Mouse (Mus musculus) midbrain, embryonic 12.5 days (tissue): ENCODE results near the gene Ccdc88c. TPM values are rescaled to one million over a fixed set of nuclear protein-coding genes. Genes with fewer than 3 reads are reported as not detected.

Experiments
- ATAC-seq: fragments of 200-750 bp; cut with Nextera tagmentation; 2 replicates; pipeline ENCODE4 v1.8.0; 2017; ENCODE audit warnings: low read depth, moderate TSS enrichment, moderate library complexity; ENCODE audit not compliant: low FRiP score
- H3K27ac ChIP-seq: fragments of 300-500 bp; sonication (generic); replicated peaks from 2 replicates; pipeline ENCODE4 v1.5.1; 2016; ENCODE audit warnings: mild to moderate bottlenecking
- H3K27me3 ChIP-seq: fragments of 300-500 bp; sonication (generic); 2 replicates; pipeline ENCODE4 v1.6.1; 2016; ENCODE audit warnings: mild to moderate bottlenecking
- H3K36me3 ChIP-seq: fragments of 300-500 bp; sonication (generic); 2 replicates; pipeline ENCODE4 v1.6.1; 2016
- H3K4me1 ChIP-seq: fragments of 300-500 bp; sonication (generic); 2 replicates; pipeline ENCODE4 v1.6.1; 2016
- H3K4me2 ChIP-seq: fragments of 300-500 bp; sonication (generic); replicated peaks from 2 replicates; pipeline ENCODE4 v1.6.1; 2016; ENCODE audit warnings: mild to moderate bottlenecking, moderate library complexity
- H3K4me3 ChIP-seq: fragments of 300-500 bp; sonication (generic); 2 replicates; pipeline ENCODE4 v1.5.1; 2016; ENCODE audit warnings: mild to moderate bottlenecking
- H3K9ac ChIP-seq: fragments of 300-500 bp; sonication (generic); replicated peaks from 2 replicates; pipeline ENCODE4 v1.6.1; 2016; ENCODE audit warnings: mild to moderate bottlenecking, moderate library complexity
- H3K9me3 ChIP-seq: fragments of 300-500 bp; sonication (generic); 2 replicates; pipeline ENCODE4 v1.6.1; 2016; ENCODE audit warnings: mild to moderate bottlenecking
- WGBS: fragments of 180-500 bp; shearing (Covaris S2); methylation state at CpG from one replicate; pipeline ENCODE4 v1.1.7; 2016; 5-methylcytosine and 5-hydroxymethylcytosine counted together
- polyA plus RNA-seq: library from polyadenylated mRNA; unstranded; fragments of >200 nt; fragmentation: Nextera tagmentation; extraction: Ambion mirVana; gene quantifications from 2 replicates; pipeline ENCODE4 v1.2.1, GENCODE M21; 2016

The Ccdc88c gene
- polyA plus RNA-seq, 1 experiment from 2014 or later = 17.1 TPM

DNA sequence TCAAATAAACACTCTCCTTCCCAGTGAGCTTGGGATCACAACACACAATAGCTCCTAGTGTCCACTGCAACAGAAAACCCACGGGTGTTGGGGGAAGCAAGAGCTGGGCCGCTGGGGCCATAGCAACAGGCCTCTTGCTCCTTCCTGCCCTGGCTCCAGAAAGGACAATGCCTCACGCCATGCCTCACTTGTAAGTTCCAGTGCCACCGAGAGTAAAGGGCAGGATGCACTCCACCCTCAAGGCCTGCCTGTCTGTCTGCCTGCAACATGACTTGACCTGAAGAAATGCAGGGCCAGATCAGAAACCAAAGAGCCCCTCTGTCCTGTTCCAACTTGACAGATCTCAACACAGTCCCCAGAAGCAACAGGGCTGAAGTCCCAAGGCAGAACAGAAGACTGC lies 72.0 kb downstream of the Ccdc88c start:
- ATAC-seq = no peak
- H3K4me2 ChIP-seq = no peak overlapping the region
- peak overlapping the region; percentile 55 for H3K27ac ChIP-seq
- H3K4me3 ChIP-seq = no peak overlapping the region
- peaks cover 39% of the 10 kb centered on the region for H3K4me1 ChIP-seq
- 42% methylated on average over 4 of the region's 4 CpGs for WGBS
- peak overlapping the region; percentile 11; the same call in 1 of the 2 replicates for H3K9ac ChIP-seq
- H3K36me3 ChIP-seq = peaks cover 17% of the 10 kb centered on the region; the same call in 1 of the 2 replicates
- no peaks in the 10 kb centered on the region for H3K9me3 ChIP-seq
- H3K27me3 ChIP-seq = peaks cover 51% of the 10 kb centered on the region

- Histone ChIP-seq H3K4me2 (no peak overlapping the region), H3K36me3 (peaks cover 17% of the 10 kb centered on the region; the same call in 1 of the 2 replicates), H3K4me3 (no peak overlapping the region), H3K9ac (no peak overlapping the region), H3K9me3 (no peaks in the 10 kb centered on the region), H3K27ac (no peak overlapping the region), H3K27me3 (peaks cover 55% of the 10 kb centered on the region), H3K4me1 (peaks cover 39% of the 10 kb centered on the region)
- 98% methylated on average over 2 of the region's 2 CpGs for WGBS
- no peak for ATAC-seq
Measured at GRCm38 (mm10) chr12:100956028-100956427, 72.8 kb downstream of the Ccdc88c start.

DNA sequence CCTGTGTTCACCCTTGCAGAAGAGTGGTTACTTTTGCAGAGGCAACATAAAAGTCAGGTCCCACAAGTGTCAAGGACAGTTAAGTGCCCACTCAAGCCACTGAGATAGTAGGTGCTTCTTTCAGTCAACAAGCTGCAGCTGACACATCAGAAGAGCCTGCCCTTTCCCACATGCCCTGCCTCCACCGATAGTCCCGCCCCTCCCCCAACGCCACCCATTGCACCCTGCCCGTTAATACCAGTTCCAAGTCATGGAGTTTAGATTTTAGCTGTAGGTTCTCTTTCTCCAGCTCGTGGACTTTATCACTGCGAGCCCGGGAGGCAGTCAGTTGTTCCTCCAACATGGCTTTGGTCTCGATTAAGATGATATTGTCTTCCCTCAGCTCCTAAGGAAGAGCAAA lies 74.9 kb downstream of the Ccdc88c start:
- ATAC-seq = no peak

DNA sequence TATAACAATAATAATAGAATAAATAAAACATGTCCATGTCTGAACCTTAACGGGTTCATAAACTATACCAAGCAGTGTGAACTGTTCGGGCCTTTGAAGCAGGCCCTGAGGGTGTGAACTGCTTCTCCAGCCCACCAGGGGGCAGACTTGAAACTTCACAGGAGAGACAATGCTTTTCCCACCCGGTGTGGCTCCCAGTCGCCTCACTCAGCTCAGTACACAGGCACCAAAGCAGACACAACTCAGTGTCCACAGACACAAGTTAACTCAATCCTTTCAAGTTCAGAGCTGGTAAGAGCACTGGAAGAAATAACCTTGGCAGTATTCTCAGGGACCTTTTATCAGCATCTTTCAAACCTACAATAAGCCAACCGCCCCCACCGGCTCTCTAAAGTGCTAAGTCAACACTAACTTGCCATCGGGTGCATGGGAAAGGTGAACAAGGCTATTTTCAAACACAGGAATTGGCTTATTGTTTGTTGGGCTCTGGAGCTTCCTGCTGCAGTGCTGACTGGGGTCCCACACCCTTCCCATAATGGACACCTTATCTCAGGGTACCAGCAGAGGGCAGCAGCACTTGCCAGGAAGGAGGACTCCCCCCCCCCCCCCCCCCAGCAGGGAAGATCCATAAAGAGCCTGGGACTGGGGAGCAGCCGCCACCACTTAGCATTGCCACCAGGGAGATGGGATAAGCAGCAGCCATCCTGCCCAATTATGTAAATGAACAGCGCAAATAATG lies 76.5 kb downstream of the Ccdc88c start:
- WGBS = 33% methylated on average over 9 of the region's 9 CpGs
- Histone ChIP-seq H3K27ac (peak overlapping the region; percentile 58; the same call in 1 of the 2 replicates), H3K4me3 (no peak overlapping the region), H3K4me1 (peaks cover 21% of the 10 kb centered on the region), H3K9me3 (no peaks in the 10 kb centered on the region), H3K9ac (no peak overlapping the region), H3K27me3 (peaks cover 35% of the 10 kb centered on the region), H3K36me3 (peaks cover 32% of the 10 kb centered on the region), H3K4me2 (no peak overlapping the region)
- ATAC-seq = peak; percentile 80

More for the DNA sequence above, 74.9 kb downstream of the Ccdc88c start:
- no peak overlapping the region for H3K9ac ChIP-seq
- H3K4me3 ChIP-seq = no peak overlapping the region
- peaks cover 16% of the 10 kb centered on the region; the same call in 1 of the 2 replicates for H3K36me3 ChIP-seq
- no peak overlapping the region for H3K27ac ChIP-seq
- H3K9me3 ChIP-seq = no peaks in the 10 kb centered on the region
- 71% methylated on average over 8 of the region's 8 CpGs for WGBS
- peaks cover 48% of the 10 kb centered on the region for H3K27me3 ChIP-seq
- H3K4me1 ChIP-seq = peaks cover 37% of the 10 kb centered on the region
- H3K4me2 ChIP-seq = no peak overlapping the region

DNA sequence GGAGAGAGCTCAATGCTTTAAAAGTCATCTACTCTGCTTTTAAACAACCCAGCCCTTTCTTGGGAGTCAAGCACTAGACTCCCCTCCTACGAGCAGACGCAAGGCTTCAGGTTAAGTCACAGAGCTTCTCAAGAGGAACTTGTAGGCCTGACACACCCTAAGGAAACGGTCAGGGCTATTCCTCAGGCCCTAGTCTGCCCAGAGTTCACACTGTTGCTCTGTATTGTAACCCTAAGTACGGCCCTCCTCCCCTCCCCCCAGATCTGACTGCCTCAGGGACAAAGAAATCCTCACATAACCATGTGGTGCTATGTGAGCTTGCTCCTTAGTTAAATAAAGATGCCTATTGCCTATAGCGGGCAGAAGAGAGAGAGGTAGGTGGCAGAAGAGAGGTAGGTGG lies 79.7 kb downstream of the Ccdc88c start:
- H3K4me2 ChIP-seq = no peak overlapping the region
- 89% methylated on average over 5 of the region's 5 CpGs for WGBS
- H3K4me1 ChIP-seq = peaks cover 11% of the 10 kb centered on the region
- no peak overlapping the region for H3K9ac ChIP-seq
- H3K9me3 ChIP-seq = no peaks in the 10 kb centered on the region
- H3K4me3 ChIP-seq = no peak overlapping the region
- no peak for ATAC-seq
- H3K27me3 ChIP-seq = peaks cover 4% of the 10 kb centered on the region; the same call in 1 of the 2 replicates
- no peak overlapping the region for H3K27ac ChIP-seq
- peaks cover 58% of the 10 kb centered on the region for H3K36me3 ChIP-seq

- Histone ChIP-seq H3K9me3 (no peaks in the 10 kb centered on the region), H3K9ac (no peak overlapping the region), H3K4me3 (no peak overlapping the region), H3K27ac (no peak overlapping the region), H3K27me3 (peaks cover 4% of the 10 kb centered on the region; the same call in 1 of the 2 replicates), H3K4me1 (peaks cover 9% of the 10 kb centered on the region), H3K36me3 (peaks cover 69% of the 10 kb centered on the region), H3K4me2 (no peak overlapping the region)
- no peak for ATAC-seq
- 89% methylated on average over 6 of the region's 6 CpGs for WGBS
Measured at GRCm38 (mm10) chr12:100948021-100948420, 80.8 kb downstream of the Ccdc88c start.

GRCm38 (mm10) chr12:100945948-100946347 lies 82.9 kb downstream of the Ccdc88c start:
- ATAC-seq = no peak

GRCm38 (mm10) chr12:100945501-100945900 lies 83.4 kb downstream of the Ccdc88c start:
- Histone ChIP-seq H3K9ac (no peak overlapping the region), H3K4me3 (no peak overlapping the region), H3K9me3 (no peaks in the 10 kb centered on the region), H3K27ac (no peak overlapping the region), H3K36me3 (peaks cover 82% of the 10 kb centered on the region), H3K27me3 (no peaks in the 10 kb centered on the region), H3K4me2 (no peak overlapping the region), H3K4me1 (no peaks in the 10 kb centered on the region)
- no peak for ATAC-seq
- 89% methylated on average over 12 of the region's 12 CpGs for WGBS

More at GRCm38 (mm10) chr12:100945948-100946347, 82.9 kb downstream of the Ccdc88c start:
- Histone ChIP-seq H3K27ac (no peak overlapping the region), H3K4me3 (no peak overlapping the region), H3K4me2 (no peak overlapping the region), H3K9me3 (no peaks in the 10 kb centered on the region), H3K36me3 (peaks cover 79% of the 10 kb centered on the region), H3K4me1 (no peaks in the 10 kb centered on the region), H3K27me3 (no peaks in the 10 kb centered on the region), H3K9ac (no peak overlapping the region)
- WGBS = 91% methylated on average over 12 of the region's 12 CpGs

GRCm38 (mm10) chr12:100944921-100945336 lies 83.9 kb downstream of the Ccdc88c start:
- H3K36me3 ChIP-seq = peaks cover 88% of the 10 kb centered on the region
- no peak for ATAC-seq
- H3K4me2 ChIP-seq = no peak overlapping the region
- H3K4me1 ChIP-seq = no peaks in the 10 kb centered on the region
- H3K9me3 ChIP-seq = no peaks in the 10 kb centered on the region
- H3K9ac ChIP-seq = no peak overlapping the region
- no peaks in the 10 kb centered on the region for H3K27me3 ChIP-seq
- H3K27ac ChIP-seq = no peak overlapping the region
- WGBS = 94% methylated on average over 21 of the region's 21 CpGs
- H3K4me3 ChIP-seq = no peak overlapping the region

- H3K4me3 ChIP-seq = no peak overlapping the region
- H3K27ac ChIP-seq = no peak overlapping the region
- H3K27me3 ChIP-seq = no peaks in the 10 kb centered on the region
- no peaks in the 10 kb centered on the region for H3K9me3 ChIP-seq
- 88% methylated on average over 4 of the region's 4 CpGs for WGBS
- H3K36me3 ChIP-seq = peaks cover 93% of the 10 kb centered on the region
- no peak for ATAC-seq
- no peak overlapping the region for H3K4me2 ChIP-seq
- no peaks in the 10 kb centered on the region for H3K4me1 ChIP-seq
- no peak overlapping the region for H3K9ac ChIP-seq
Measured at GRCm38 (mm10) chr12:100943146-100943545, 85.7 kb downstream of the Ccdc88c start.

GRCm38 (mm10) chr12:100941361-100941760 lies 87.5 kb downstream of the Ccdc88c start:
- no peak for ATAC-seq
- H3K36me3 ChIP-seq = peaks cover 87% of the 10 kb centered on the region
- WGBS = 91% methylated on average over 3 of the region's 3 CpGs

GRCm38 (mm10) chr12:100937441-100938360 lies 91.2 kb downstream of the Ccdc88c start:
- Histone ChIP-seq H3K36me3 (peaks cover 85% of the 10 kb centered on the region), H3K4me3 (no peak overlapping the region), H3K27ac (0 out of 2 replicates have a peak overlapping the region, but pooled peaks have one; percentile 7), H3K4me2 (no peak overlapping the region), H3K9ac (no peak overlapping the region), H3K9me3 (no peaks in the 10 kb centered on the region), H3K4me1 (no peaks in the 10 kb centered on the region), H3K27me3 (no peaks in the 10 kb centered on the region)
- WGBS = 82% methylated on average over 21 of the region's 21 CpGs
- ATAC-seq = no peak

More at GRCm38 (mm10) chr12:100941361-100941760, 87.5 kb downstream of the Ccdc88c start:
- Histone ChIP-seq H3K27ac (no peak overlapping the region), H3K9me3 (no peaks in the 10 kb centered on the region), H3K4me3 (no peak overlapping the region), H3K9ac (no peak overlapping the region), H3K27me3 (no peaks in the 10 kb centered on the region), H3K4me2 (no peak overlapping the region), H3K4me1 (no peaks in the 10 kb centered on the region)
